Mouse (Mus musculus) ES-Bruce4 (cell line): ENCODE results near the gene Cidec.

Experiments used
- CTCF ChIP-seq: IDR thresholded peaks from one replicate; pipeline ENCODE4 v1.8.1; 2011; ENCODE audit warnings: low read depth, low read length
- EP300 ChIP-seq: IDR thresholded peaks from 2 replicates; pipeline ENCODE4 v1.6.1; 2011; ENCODE audit warnings: low read depth, low read length; ENCODE audit not compliant: insufficient read depth
- POLR2A ChIP-seq: IDR thresholded peaks from one replicate; pipeline ENCODE4 v1.8.1; 2011; ENCODE audit warnings: low read length; ENCODE audit not compliant: insufficient read depth

GRCm38 (mm10) chr6:113434691-113435090 lies 869 bp downstream of the Cidec start:
- TF ChIP-seq CTCF (no peak), POLR2A (no peak), EP300 (no peak)
